Mouse (Mus musculus) right cerebral cortex, postnatal 4 days (tissue): ENCODE data around the gene Coro7.
"Not testable (repeated sequence)": the region's sequence is repeated elsewhere in the genome, so short reads cannot be mapped to it uniquely, and the experiment has no call there.

Source experiments
- DNase-seq: peaks from one replicate; pipeline ENCODE4 v3.0.0-alpha.2; 2022

Gene Coro7

DNA sequence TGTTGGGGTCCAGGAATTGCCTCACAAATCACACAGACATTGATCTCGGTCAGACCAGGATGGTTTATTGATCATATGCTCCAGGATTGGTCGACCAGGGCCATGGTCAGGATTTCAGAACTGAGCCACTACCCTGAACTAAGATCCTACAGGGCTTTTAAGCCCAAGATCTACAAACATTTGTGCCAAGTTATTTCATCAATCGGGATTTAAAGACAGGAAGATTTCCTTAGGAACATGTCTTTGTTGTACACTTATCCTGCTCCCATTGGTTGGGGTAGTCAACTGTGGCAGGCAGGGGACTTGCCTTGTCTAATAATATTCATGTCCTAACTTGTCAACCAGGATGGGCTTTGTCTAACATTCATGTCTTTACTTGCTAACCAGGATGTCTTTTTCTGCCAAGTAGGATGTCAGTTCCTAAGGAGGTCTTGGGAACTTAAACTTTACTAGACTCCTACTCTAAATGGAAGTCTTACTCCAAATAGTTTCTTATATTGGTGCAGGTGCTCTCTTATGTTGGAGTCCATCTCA lies 1.4 kb upstream of the Coro7 start:
- DNase-seq: not testable (repeated sequence)

DNA sequence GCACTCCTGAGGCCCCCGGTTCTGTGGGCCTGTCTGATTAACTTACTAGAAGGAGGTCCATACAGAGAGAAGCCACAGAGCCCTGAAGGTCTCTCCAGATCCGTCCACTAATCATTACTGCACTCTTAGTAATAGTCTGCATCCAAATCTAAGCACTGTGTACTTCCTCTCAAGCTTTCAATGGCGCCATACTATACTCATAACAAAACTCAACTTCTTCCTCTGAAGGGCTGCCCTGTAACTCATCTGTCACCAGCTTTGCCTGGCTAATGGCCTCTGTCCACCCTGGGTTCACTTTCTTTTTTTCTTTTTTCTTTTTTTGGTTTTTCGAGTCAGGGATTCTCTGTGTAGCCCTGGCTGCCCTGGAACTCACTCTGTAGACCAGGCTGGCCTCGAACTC lies 1.5 kb downstream of the Coro7 start:
- no peak for DNase-seq

DNA sequence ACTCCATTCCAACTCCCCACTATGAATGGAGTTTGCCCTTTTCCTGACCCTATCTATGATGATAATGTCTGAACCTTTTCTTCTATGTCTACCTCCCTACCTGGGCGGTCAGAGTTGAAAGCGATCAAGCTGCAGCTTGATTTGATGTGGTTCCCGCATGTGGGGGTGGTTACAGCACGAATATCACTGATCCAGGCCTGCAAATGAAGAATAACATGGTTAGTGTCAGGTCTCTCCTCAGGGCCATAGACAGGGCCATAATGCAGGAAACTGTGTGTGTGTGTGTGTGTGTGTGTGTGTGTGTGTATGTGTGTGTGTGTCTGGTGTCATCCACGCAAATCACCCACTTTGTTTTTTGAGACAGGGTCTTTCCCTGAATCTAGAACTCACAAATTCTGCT lies 2.7 kb downstream of the Coro7 start:
- DNase-seq: no peak

DNA sequence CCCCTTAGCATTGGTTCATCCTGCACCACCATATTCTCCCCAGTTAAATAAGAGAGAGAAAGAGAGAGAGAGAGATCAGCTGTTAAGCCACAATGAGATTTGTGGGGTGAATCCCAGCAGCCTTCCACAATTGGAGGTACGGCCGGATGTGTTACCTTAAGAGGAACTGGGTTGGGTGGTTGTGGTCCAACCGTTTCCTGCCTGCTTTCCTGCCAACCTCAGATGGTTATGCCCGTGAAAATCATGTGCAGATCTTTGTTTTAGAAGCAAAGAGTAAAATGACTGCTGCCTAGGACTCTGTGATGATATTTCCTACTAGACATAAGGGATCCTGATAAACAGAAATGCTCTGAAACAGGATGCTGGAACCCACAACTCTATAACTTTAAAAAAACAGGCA lies 5.5 kb downstream of the Coro7 start:
- no peak for DNase-seq

DNA sequence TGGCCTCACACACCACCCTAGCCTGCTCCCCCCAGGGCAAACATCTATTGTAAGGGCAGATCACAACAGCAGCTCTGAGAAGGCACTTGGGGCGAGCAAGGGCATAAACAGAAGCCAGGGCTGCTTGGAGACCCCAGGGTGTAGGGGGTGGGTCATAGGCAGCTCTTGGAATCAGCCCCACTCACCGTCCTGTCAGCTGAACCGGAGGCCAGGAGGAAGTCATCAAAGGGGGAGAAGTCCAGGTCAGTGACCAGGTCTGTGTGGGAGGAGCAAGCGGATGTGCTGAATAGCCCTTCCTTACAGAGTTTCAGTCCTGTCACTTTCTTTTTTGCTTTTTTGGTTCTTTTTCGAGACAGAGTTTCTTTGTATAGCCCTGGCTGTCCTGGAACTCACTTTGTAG lies 9.3 kb downstream of the Coro7 start:
- no peak for DNase-seq

DNA sequence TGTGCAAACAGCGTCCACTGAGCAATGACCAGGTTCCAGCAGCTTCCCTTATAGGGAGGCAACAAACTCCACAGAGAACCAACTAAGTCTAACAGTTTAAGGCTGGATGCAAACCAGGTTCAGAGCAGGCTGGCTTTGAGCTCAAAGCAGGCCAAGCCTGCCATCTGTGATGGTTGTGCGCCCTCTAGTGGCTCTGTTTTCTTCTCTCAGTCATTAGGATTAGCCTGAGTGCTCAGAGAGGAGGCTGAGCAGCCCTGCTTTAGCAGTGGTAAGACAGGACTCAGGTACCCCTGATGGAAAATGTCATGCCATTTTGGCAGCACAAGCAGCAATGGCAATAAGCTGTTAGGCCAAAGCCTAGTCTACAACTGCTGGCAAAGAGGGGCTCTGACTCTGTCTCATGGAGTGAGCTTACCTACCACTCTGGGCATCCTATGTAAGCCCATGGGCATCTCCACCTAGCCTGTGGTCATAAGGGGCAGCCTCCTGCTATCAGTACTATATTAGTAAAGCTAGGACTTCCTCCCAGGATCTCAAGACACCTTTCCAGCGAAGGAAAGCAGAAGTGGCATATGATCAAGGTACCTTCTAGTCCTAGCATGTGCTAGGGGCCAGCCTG lies 12.3 kb downstream of the Coro7 start:
- peak; percentile 94 for DNase-seq

DNA sequence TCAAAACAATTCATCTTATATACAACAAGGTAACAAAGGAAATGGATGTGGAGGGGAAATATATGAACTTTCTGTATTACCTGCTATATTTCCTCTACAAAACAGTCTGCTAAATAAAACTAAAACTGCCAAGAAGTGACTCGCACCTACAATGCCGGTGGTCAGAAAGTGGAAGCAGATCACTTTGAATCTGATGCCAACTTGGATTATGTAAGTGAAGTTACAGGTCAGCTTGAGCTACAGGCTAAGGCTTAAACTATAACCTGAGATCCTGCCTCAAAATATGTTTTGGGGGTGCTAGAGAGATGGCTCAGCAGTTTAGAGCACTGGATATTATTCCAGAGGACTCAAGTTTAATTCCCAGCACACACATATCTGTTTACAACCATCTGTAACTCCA lies 13.9 kb downstream of the Coro7 start:
- no peak for DNase-seq

DNA sequence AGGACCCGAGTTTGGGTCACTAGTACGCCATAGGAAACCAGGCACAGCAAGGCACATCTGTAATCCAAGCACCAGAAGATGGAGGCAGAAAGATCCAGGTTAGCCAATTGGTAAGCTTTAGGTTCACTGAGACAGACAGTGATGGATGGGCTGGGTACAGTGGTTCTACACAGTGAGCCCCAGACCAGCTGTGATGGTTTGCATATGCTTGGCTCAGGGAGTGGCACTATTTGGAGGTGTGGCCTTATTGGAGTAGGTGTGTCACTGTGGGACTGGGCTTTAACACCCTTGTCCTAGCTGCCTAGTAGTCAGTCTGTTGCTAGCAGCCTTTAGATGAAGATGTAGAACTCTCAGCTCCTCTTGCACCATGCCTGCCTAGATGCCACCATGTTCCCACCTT lies 15.8 kb downstream of the Coro7 start:
- DNase-seq: no peak

DNA sequence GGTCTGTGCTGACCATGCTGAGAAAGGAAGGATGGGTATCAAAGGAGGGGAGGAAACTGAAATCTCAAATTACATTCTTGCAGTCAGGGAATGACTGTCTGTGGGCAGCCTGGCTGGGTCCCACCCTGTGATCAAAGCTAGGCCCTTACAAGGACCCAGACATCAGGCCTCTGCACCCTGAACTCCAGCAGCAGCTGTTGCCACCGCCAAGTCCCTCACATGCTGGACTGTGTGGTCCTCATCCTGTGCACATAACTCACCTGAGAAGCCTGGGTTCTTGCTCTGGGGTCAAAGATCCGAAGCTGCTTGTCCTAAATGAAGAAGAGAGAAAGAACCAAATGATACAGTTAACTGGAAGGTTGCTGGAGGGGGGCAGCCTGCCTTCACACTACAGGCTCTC lies 18.0 kb downstream of the Coro7 start:
- no peak for DNase-seq

DNA sequence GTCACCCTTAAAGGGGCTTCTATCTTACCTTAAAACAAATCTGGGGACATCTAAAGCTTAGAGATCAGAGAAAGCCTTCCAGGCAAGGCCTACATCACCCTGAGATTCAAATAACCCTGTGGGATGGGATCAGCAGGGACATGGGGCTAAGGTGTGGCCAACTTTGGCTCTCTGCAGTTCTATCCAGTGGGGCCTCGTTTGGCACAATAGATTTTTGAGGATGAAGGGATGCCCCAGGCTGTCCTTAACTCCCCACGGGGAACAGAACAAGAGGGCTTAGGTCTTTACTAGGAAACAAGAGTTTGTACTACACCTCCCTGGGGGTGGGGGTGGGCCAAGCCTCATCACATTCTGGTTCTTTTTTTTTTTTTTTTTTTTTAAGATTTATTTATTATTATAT lies 20.3 kb downstream of the Coro7 start:
- no peak for DNase-seq

DNA sequence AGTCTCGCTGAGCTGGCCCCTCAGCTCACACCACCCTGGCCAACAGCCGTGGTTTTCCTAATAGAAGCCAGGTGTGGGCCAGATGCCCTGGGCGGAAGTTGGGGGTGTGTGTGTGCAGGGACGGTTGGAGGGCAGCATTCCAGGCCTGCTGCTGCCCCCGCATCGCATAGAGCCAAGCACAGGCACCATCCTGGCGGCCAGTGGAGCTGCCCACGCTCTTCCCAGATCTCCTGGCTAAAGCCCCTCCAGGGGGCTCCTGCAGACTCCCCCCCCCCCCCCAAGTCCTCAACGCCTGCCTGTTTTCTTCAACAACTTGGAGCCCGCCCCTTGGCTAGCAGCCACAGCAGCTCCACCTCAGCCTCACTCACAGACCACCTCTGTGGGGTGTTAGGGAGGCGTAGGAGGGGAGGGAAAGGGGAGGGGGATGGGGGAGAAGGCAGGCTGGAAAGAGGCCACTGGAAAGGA lies 20.8 kb downstream of the Coro7 start:
- DNase-seq: no peak

DNA sequence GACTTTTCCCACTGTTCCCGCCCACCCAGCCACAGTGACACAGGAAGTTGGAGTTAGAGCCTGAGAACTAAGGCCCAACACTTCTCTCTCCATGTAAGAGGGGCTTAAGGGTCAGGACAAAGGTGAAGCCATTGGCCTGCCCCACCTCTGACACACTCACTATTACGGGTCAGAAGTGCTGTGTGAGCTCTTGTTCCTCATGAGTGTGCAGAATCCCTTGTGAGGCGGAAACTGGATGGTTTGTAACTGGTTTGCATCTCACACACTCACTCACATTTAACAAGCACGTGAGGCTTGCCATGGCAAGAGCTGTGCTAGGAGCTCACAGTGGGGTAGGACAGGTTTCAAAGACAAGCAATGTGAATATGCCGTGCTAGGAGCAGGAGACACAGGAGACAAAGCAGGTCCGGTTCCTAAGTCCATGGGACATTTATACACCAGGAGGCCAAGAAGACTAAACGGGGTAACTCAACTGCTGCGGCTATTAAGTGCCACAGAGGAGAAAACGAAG lies 23.0 kb downstream of the Coro7 start:
- no peak for DNase-seq

DNA sequence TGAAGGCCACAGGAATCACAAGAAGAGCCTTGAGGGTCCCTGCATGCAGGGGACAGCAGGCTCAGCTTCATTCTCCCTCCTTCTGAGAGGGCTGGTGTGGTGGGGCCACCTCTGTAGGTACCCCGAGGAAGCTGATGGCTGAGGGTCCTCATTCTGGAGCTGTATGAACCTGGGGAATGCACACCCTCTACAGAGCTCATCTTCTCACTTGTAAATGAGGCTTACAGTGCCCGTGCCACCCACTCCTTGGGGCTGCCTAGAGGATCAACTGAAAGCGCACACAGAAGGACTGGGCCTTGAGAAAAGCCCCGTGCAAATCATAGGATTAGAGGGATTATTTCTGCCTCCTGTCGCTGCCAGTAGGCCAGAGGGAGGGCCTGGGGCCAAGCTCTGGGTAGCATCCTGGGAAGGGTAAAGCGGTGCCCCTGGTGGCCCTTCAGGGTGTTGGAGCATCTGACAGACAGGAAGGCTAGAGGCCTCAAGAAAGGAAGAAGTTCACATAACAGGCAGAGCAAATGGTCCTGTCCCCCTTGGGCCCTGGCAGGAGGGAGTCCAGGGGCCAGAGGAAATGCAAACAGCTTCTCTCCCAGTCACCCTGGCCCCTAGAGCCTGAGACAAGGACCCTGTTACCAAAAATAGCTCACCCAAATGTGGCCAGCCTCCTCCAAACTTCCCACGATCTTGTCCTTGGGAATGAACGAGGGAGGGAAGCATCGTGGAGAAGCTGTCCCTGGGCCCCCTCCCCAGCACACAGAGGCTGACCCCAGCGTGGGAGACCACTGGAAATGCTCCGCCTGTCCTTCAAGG lies 23.6 kb downstream of the Coro7 start:
- no peak for DNase-seq

DNA sequence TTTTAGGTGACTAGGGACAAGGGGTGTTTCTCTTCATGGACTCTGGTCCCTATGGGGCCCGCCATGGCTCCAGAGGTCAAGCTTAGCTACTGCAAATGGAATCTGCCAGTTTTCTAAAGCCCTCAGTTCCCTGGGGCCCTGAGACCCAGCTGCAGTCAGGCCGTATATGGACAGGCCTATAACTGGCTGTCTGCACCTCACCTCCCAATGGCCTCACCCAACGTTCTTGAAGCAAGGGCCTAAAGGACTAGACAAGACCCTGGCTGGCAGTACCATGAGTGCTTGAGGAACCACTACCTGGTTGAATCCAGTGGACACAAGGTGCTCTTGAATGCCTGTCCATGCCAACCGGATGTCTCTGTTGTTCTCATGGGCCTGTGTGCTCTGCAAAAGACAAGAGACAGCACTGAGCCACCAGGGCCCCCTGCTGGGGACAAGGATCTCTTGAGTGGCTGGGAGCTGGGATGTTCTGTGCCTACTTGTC lies 24.3 kb downstream of the Coro7 start:
- no peak for DNase-seq

DNA sequence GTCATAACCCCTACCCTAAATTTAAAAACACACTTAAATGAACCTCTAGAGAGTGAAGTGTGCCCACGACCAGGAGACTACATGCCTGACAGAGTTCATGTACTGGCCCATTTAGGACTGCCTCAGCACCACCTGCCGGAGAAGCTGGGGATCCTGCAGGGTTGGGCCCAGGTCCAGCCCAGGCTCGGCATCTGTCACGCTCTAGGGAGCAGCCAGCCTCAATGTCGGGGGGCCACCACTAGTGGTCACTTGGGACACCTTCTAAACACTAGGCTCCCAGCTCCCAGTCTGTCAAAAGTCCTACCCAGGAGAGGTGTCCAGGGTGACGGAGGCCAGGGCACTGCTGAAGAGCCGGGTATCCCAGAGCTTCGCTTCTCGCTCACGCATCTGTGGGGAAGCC lies 24.9 kb downstream of the Coro7 start:
- DNase-seq: no peak

DNA sequence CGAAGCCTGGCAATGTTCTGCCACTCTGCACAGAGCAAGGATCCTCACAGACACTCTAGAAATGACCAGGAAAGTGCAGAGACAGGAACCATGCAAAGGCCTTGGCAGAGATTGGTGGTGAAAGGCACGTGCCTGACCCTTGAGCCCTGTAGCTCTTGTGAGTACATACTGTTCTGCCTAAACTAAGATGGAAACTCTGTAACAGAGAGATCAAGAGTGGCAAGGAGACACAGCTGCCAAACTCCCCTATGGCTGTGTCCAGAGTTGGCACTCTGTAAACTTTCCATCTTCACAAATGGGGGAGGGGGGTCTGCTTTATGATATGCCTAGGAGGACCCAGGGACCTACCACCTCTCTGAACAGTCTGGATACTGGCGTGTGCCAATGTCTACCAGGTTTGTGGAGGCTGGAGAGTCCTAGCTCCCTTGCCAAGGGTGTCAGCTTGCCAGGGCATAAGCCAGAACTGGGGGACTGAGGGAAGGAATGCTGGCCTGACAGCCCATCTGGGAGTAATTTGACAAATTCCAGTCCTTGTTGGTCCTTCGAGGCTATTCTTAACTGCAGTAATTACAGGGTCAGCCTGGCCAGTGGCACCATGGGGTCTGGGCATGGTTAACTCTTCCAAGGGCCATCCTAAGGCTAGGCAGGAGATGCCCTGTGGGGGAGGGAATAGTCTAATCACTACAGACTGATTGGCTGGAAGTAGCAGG lies 26.7 kb downstream of the Coro7 start:
- DNase-seq: no peak

DNA sequence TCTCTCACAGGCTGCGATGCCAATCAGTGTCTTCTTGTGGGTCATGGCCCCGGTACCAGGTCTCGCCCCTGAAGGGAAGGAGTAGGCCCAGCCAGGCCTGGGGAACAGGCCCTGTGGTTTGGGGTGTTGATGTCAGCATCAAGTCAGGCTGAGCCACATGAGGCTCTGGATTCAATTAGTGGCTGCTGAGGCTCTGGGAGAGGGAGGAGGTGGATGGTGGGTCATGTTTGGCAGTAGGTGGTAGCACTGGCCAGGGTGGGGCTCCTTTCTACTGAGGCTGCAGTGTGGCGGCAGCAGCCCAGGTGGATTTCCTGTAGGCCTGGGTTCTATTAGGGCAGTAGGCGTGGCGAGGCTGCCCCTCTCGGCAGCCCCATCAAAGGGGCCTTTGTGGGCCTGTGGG lies 28.0 kb downstream of the Coro7 start:
- no peak for DNase-seq

DNA sequence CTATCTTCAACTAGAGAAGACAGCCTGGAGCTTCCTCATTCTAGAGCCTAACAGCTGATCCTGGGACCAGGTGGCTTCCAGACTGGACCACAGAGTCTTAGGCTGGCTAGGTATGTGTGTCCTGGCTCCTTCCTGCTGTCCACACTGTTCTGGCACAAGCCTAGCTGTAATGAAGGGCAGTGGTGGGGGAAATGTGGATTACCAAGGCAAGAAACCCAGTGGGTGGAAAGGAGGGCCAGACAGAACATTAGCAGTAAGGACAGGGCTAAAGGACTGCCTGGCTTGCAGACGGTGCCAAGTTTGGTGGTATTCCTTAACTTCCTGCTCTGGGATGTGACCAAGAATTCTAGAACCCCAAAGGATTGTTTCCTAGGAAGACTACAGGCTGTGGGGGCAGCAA lies 28.5 kb downstream of the Coro7 start:
- DNase-seq: no peak

DNA sequence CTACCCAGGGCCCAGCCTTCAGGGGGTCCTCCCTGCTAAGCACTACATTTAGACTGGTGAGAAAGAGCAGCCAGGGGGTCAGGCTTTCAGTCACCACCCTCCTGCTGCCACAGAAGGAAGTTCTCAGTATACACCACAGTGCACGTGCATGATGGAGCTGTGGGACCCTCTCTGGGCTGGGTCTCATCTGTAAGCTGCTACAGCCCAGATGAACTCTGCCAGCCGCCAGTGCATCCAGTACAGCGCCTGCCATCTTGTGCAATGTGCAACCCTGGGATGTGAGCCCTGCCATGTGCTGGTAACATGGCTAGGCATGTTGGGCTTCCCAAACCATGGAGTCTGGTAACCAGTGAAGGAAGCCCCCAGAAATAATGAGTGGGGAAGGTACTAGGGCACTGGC lies 29.4 kb downstream of the Coro7 start:
- no peak for DNase-seq

DNA sequence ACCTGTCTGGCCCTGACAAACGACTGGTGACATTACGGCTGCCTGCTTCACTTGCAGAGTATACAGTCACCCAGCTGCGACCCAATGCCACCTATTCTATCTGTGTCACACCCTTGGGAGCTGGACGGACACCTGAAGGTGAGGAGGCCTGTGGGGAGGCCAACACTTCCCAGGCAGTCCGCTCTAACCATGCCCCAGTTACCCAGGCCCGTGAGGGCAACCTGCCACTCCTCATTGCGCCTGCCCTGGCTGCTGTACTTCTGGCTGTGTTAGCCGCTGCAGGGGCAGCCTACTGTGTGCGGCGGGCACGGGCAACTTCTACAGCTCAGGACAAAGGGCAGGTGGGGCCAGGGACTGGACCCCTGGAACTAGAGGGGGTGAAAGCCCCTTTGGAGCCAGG lies 29.9 kb downstream of the Coro7 start:
- no peak for DNase-seq

DNA sequence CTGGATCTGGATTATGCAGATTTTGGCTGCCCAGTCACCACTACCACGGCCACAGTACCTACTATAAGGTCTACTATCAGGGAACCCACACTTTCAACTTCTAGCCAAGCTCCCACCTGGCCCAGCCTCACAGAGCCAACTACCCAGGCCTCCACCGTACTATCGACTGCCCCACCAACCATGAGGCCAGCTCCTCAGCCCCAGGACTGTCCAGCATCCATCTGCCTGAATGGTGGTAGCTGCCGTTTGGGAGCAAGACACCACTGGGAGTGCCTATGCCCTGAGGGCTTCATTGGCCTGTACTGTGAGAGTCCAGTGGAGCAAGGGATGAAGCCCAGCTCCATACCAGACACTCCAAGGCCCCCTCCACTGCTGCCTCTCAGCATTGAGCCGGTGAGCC lies 30.4 kb downstream of the Coro7 start:
- no peak for DNase-seq

DNA sequence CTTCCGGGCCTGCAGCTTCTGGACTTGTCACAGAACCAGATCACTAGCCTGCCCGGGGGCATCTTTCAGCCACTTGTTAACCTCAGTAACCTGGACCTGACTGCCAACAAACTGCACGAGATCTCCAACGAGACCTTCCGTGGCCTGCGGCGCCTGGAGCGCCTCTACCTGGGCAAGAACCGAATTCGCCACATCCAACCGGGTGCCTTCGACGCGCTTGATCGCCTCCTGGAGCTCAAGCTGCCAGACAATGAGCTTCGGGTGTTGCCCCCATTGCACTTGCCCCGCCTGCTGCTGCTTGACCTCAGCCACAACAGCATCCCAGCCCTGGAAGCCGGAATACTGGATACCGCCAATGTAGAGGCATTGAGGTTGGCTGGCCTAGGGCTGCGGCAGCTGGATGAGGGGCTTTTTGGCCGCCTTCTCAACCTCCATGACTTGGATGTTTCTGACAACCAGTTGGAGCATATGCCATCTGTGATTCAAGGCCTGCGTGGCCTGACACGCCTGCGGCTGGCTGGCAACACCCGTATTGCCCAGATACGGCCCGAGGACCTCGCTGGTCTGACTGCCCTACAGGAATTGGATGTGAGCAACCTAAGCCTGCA lies 31.1 kb downstream of the Coro7 start:
- DNase-seq: no peak

DNA sequence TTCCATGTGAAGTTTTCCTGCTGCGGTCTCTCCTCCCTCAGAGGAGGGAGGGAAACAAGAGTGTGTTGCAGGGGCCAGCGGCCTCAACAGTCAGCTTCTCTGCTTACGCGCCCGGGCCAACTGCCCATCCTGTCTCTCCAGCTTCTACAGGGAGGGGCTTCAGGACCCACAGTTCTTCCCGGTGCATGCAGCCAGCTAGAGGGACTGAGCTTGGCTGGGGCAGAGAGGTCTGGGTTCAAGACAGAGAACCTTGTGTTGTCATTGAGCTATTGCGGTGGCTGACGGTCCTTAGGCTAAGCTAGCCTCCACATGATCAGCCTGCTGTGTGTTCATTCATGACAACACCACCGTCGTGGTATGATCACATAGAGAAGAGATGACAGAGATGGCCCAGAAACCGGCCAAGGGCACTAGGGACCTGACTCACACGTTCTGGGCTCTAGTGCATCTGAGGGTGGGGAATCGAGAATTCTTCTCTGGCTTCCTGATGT lies 31.9 kb downstream of the Coro7 start:
- no peak for DNase-seq
